In the genomic region with DNA sequence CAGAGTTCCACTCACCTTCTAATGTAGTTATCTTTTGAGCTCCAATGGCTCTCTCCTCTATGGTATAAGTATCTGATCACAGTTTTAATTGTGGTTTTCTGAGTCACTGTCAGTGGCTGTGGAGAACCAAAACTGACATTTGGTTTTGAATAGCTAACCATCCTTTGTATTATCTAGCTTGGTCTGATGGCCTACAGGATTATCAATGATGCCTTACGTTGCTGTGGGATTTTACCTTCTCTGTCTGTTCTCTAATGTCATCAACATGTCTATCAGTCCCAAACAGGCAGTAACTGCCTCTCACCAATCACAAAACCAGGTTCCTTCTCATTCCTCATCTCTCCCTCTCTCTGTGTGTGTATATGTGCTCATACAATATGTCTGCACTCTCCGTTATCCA, we compare ENCODE assay signal across 24 mouse cellular contexts.
"Had no signal": no experiment of that assay in that cellular context is flagged by ENCODE, and none has a peak within 500 bp of the region (broad histone marks: within the 10 kb centered on the region; RNA-seq: fewer than 3 reads in every experiment).

No protein-coding gene starts in this region.

- H3K36me3 ChIP-seq: kidney, embryonic 15.5 days; limb, embryonic 10.5 days; limb, embryonic 13.5 days; lung, embryonic 15.5 days; midbrain, embryonic 12.5 days; midbrain, embryonic 15.5 days; neural tube, embryonic 12.5 days; neural tube, embryonic 15.5 days had no signal

- H3K4me3 ChIP-seq: kidney, embryonic 15.5 days; layer of hippocampus, adult 2 months; limb, embryonic 10.5 days; limb, embryonic 13.5 days; lung, embryonic 15.5 days; midbrain, embryonic 12.5 days; midbrain, embryonic 15.5 days; neural tube, embryonic 12.5 days; neural tube, embryonic 15.5 days had no signal

- H3K27ac ChIP-seq: kidney, embryonic 15.5 days; layer of hippocampus, adult 2 months; limb, embryonic 10.5 days; limb, embryonic 13.5 days; midbrain, embryonic 12.5 days; midbrain, embryonic 15.5 days; neural tube, embryonic 12.5 days; neural tube, embryonic 15.5 days; stomach, postnatal 0 days had no signal

- H3K4me2 ChIP-seq: kidney, embryonic 15.5 days; limb, embryonic 13.5 days; lung, embryonic 15.5 days; midbrain, embryonic 12.5 days; midbrain, embryonic 15.5 days; neural tube, embryonic 12.5 days; neural tube, embryonic 15.5 days had no signal

- H3K9ac ChIP-seq: kidney, embryonic 15.5 days; limb, embryonic 13.5 days; lung, embryonic 15.5 days; midbrain, embryonic 12.5 days; midbrain, embryonic 15.5 days; neural tube, embryonic 12.5 days; neural tube, embryonic 15.5 days had no signal

- H3K27me3 ChIP-seq: kidney, embryonic 15.5 days; limb, embryonic 13.5 days; lung, embryonic 15.5 days; midbrain, embryonic 12.5 days; midbrain, embryonic 15.5 days; neural tube, embryonic 12.5 days; neural tube, embryonic 15.5 days had no signal

- H3K9me3 ChIP-seq: kidney, embryonic 15.5 days; limb, embryonic 10.5 days; limb, embryonic 13.5 days; lung, embryonic 15.5 days; midbrain, embryonic 12.5 days; midbrain, embryonic 15.5 days; neural tube, embryonic 12.5 days; neural tube, embryonic 15.5 days had no signal

- H3K4me1 ChIP-seq: kidney, embryonic 15.5 days; midbrain, embryonic 12.5 days; midbrain, embryonic 15.5 days; neural tube, embryonic 12.5 days had no signal

- ATAC-seq: midbrain, embryonic 15.5 days had no signal

- DNase-seq: kidney, adult 11 months; kidney, adult 8-10 months; kidney, postnatal 10 days; kidney, postnatal 36 days; layer of hippocampus, adult 9-11 months; lung, adult 18-20 months; lung, postnatal 10 days; lung, postnatal 36 days; right cerebral cortex, adult 18-20 months; right cerebral cortex, postnatal 14 days; right cerebral cortex, postnatal 4 days; thymus, adult 2 months; thymus, postnatal 14 days; thymus, postnatal 4 days had no signal
